Mouse (Mus musculus) spleen, adult 12 weeks (tissue): ENCODE measurements at regions not wholly inside any gene's neighbourhood (a gene's known extent, or its start where the extent isn't known, plus 50 kb on each side); places are given as distances from the start of the nearest gene placed in this dataset.

Source experiments
- DNase-seq: peaks from one replicate; pipeline ENCODE4 v3.0.0; 2022; ENCODE audit warnings: low spot score

- no peak for DNase-seq
Observed at GRCm38 (mm10) chrX:139392777-139393176, 59.3 kb downstream of the Trap1a start.

GRCm38 (mm10) chrX:139416701-139417100 is 63.5 kb upstream of the D330045A20Rik start:
- DNase-seq: peak; percentile 6

DNA sequence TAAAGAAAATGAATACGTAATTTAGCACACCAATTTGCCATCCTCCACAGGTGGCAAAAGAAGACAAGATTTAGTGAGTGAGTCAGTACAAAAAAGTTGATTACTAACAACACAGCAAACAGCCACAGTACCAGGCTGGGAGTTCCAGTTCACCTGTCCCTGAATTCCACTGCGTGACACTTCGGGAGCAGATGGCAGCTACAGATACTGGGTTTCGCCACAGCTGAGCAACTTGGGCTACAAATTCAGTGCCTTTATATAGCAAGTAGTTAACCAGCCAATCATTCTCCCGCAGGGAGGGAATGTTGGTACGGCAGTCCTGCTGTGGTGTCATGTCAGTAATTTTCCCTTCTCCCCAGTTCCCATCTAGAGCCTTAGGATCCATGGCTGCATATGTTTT is 60.3 kb upstream of the D330045A20Rik start:
- DNase-seq: no peak

GRCm38 (mm10) chrX:139424307-139424706 is 55.9 kb upstream of the D330045A20Rik start:
- DNase-seq: no peak
